Mouse (Mus musculus): ENCODE results near the gene Dennd4c.

- no peak for TF ChIP-seq POLR2A (IDR thresholded peaks at IDR 0.05; ENCODE audit: low read depth, low read length)
- TF ChIP-seq CTCF (IDR thresholded peaks at IDR 0.05; ENCODE audit: extremely low read depth, insufficient read depth, insufficient read length, insufficient replicate concordance) = no peak
These were observed 103.0 kb downstream of the Dennd4c start for GRCm38 (mm10) chr4:86851331-86851730.
